Mouse (Mus musculus) lung, postnatal 0 days (tissue): ENCODE data around the gene Bloc1s1.

Experiments used
- CTCF ChIP-seq: IDR thresholded peaks from 2 replicates; pipeline ENCODE4 v1.5.1; 2016; ENCODE audit warnings: antibody characterized with exemption, mild to moderate bottlenecking
- EP300 ChIP-seq: IDR thresholded peaks from 2 replicates; pipeline ENCODE4 v1.6.1; 2016; ENCODE audit warnings: antibody characterized with exemption, mild to moderate bottlenecking, control low read depth

DNA sequence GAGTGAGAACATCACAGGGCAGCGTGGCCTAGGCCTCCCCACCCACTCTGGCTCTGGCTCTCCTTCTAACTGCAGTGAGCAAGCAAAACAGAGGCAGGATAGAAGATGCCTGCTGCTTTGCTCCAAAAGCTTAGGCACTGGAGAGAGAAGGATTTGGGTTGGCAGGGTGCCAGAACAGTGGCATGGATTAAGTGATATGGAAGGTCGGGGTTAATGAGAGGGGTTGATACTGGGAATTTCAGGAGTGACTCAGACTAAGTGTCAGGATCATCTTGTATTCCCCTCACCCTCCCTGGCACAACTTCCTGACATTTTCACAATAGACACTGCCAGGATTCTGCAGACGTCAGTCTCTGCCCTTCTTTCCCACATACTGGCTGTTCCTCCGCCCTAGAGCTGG lies 4.5 kb upstream of the Bloc1s1 start:
- TF ChIP-seq EP300 (no peak), CTCF (no peak)
